35 mouse cellular contexts compared by ENCODE assay signal in the genomic region with DNA sequence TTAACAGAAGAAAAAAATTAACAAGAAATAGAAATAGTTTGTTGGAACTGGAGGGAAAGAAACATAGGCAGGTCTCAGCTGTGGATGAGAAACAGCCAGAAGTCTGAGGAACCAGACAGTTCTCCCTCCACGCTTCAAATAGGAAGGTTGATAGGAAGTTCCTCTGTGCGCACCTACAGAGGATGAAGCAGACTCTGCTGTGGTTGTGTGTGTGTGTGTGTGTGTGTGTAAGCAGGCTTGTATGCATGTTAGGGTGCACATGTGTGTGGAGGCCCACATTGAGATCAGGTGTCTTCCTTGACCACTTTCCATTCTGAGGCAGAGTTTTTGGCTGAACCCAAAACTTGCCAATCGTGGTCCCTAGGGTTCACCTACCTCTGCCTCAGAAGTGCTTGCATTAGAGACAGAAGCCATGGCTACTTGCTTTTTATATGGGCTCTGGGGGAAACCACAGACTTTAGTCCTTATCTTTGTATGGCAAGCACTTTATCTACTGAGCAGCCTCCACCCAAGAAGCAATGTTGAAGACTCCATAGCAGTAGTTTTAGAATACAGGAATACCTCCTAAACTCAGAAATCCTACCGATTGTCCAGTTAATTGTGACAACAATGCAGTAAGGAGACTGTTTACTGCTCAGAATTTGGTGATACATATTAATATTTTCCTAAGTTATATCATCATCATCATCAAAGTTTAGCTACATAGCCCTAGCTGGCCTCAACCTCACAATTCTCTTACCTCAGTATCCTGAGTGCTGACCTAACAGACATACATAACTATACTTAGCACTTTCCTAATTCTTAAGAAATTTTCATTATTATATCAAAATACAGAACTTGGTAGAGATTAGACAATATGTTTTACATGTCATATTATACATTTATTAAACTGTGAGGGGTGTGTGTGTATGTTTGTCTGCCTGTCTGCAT. TPM values are rescaled to one million over a fixed set of nuclear protein-coding genes. Genes with fewer than 3 reads are reported as not detected.
A peak's percentile ranks its signal among the peaks of the same experiment; 100 is the strongest.
DNase-seq lines count a peak whose midpoint lies in the region; ATAC-seq lines count a peak whose summit lies in the region.
"Had no signal": no experiment of that assay in that cellular context is flagged by ENCODE, and none has a peak within 500 bp of the region (broad histone marks: within the 10 kb centered on the region; RNA-seq: fewer than 3 reads in every experiment).

No protein-coding gene starts in this region.

- H3K9me3 ChIP-seq in liver, embryonic 13.5 days (replicated peaks) = no peaks in the 10 kb centered on the region
- no peaks in the 10 kb centered on the region for H3K9me3 ChIP-seq in embryonic facial prominence, embryonic 10.5 days
- H3K9me3 ChIP-seq: forebrain, embryonic 10.5 days; forebrain, embryonic 15.5 days; hindbrain, embryonic 10.5 days; midbrain, embryonic 10.5 days; midbrain, embryonic 15.5 days had no signal

- WGBS in liver, embryonic 13.5 days (ENCODE audit: insufficient replicate concordance) = 26% methylated on average over 4 of the region's 4 CpGs
- 92% methylated on average over 4 of the region's 4 CpGs for WGBS in embryonic facial prominence, embryonic 10.5 days

- ATAC-seq in liver, embryonic 13.5 days (ENCODE audit: low read depth) = peak; percentile 94
- ATAC-seq in megakaryocyte progenitor cell, adult 5-6 weeks (replicated peaks; ENCODE audit: poor library complexity) = peak; percentile 71
- ATAC-seq: forebrain, embryonic 15.5 days; intestine, postnatal 0 days; midbrain, embryonic 15.5 days had no signal

- no peak overlapping the region; the same call in 1 of the 2 replicates for H3K4me3 ChIP-seq in liver, embryonic 13.5 days (replicated peaks)
- H3K4me3 ChIP-seq in embryonic facial prominence, embryonic 10.5 days = no peak overlapping the region
- H3K4me3 ChIP-seq: forebrain, embryonic 10.5 days; forebrain, embryonic 15.5 days; gastrocnemius, adult 2 months; hindbrain, embryonic 10.5 days; midbrain, embryonic 10.5 days; midbrain, embryonic 15.5 days had no signal

- peak overlapping the region; percentile 38 for H3K4me2 ChIP-seq in liver, embryonic 13.5 days
- H3K4me2 ChIP-seq: forebrain, embryonic 15.5 days; midbrain, embryonic 15.5 days had no signal

- peak; percentile 44 for DNase-seq in MEL-GATA-1-ER (ENCODE audit: extremely low read depth, low read depth)
- peak; percentile 53 for DNase-seq in c-Kit-positive CD71-positive TER-119-positive erythroid progenitor cells, embryonic 14.5 days (ENCODE audit: low spot score)
- DNase-seq in liver, embryonic 13.5 days = peak; percentile 31
- DNase-seq in kidney, postnatal 36 days = no peak
- DNase-seq in embryonic facial prominence, embryonic 10.5 days (ENCODE audit: low spot score) = no peak
- DNase-seq in spleen, postnatal 14 days (ENCODE audit: low spot score in 2 of 2) = no peak
- DNase-seq: adrenal gland, postnatal 14 days; B cell, adult 2 months; cerebellum, adult 2 months; cerebellum, postnatal 14 days; gastrocnemius, adult 2 months; heart, postnatal 14 days; kidney, adult 9 months; kidney, postnatal 10 days; layer of hippocampus, adult 9-11 months; lung, postnatal 36 days; spleen, adult 18-20 months; thymus, adult 18-20 months; thymus, postnatal 36 days had no signal

- peaks cover 20% of the 10 kb centered on the region for H3K4me1 ChIP-seq in liver, embryonic 13.5 days (replicated peaks)
- peaks cover 7% of the 10 kb centered on the region for H3K4me1 ChIP-seq in embryonic facial prominence, embryonic 10.5 days
- H3K4me1 ChIP-seq: forebrain, embryonic 15.5 days; hindbrain, embryonic 10.5 days; midbrain, embryonic 15.5 days had no signal

- H3K9ac ChIP-seq in liver, embryonic 13.5 days = no peak overlapping the region; the same call in 1 of the 2 replicates
- H3K9ac ChIP-seq: forebrain, embryonic 15.5 days; midbrain, embryonic 15.5 days had no signal

- peak overlapping the region; percentile 72 for H3K27ac ChIP-seq in liver, embryonic 13.5 days
- no peak overlapping the region for H3K27ac ChIP-seq in embryonic facial prominence, embryonic 10.5 days (replicated peaks)
- H3K27ac ChIP-seq: forebrain, embryonic 10.5 days; forebrain, embryonic 15.5 days; gastrocnemius, adult 2 months; hindbrain, embryonic 10.5 days; midbrain, embryonic 10.5 days; midbrain, embryonic 15.5 days; stomach, postnatal 0 days had no signal

- H3K36me3 ChIP-seq in liver, embryonic 13.5 days = no peaks in the 10 kb centered on the region
- H3K36me3 ChIP-seq in embryonic facial prominence, embryonic 10.5 days (replicated peaks) = no peaks in the 10 kb centered on the region
- H3K36me3 ChIP-seq: forebrain, embryonic 10.5 days; forebrain, embryonic 15.5 days; hindbrain, embryonic 10.5 days; midbrain, embryonic 10.5 days; midbrain, embryonic 15.5 days had no signal

- H3K27me3 ChIP-seq in liver, embryonic 13.5 days = no peaks in the 10 kb centered on the region
- H3K27me3 ChIP-seq in embryonic facial prominence, embryonic 10.5 days (replicated peaks; ENCODE audit: low read depth, poor library complexity, severe bottlenecking) = no peaks in the 10 kb centered on the region
- H3K27me3 ChIP-seq: forebrain, embryonic 15.5 days; midbrain, embryonic 15.5 days had no signal

RNA-seq across cellular contexts. Expression of a gene that starts 24.6 kb away (rescaled TPM):
- polyA plus RNA-seq in liver, embryonic 13.5 days (2015; fragmentation: Nextera tagmentation; extraction: Ambion mirVana) = 1.1 and 1.5 TPM in 2 replicates
- 4.4 and 6.7 TPM in 2 replicates for total RNA-seq in megakaryocyte progenitor cell, adult 5-6 weeks (2015)
- total RNA-seq in megakaryocyte progenitor cell, adult 5-6 weeks (2017) = 5.5 and 6.1 TPM in 2 replicates
- polyA plus RNA-seq in embryonic facial prominence, embryonic 10.5 days (2016; fragmentation: Nextera tagmentation; extraction: Ambion mirVana) = 4.5 and 4.9 TPM in 2 replicates

RNA-seq across cellular contexts. Expression of a gene that starts 31.1 kb away (rescaled TPM):
- not detected in 2 replicates for polyA plus RNA-seq in liver, embryonic 13.5 days (2015; fragmentation: Nextera tagmentation; extraction: Ambion mirVana)
- not detected in 2 replicates for total RNA-seq in megakaryocyte progenitor cell, adult 5-6 weeks (2015)
- total RNA-seq in megakaryocyte progenitor cell, adult 5-6 weeks (2017) = not detected in 2 replicates
- not detected in 2 replicates for polyA plus RNA-seq in embryonic facial prominence, embryonic 10.5 days (2016; fragmentation: Nextera tagmentation; extraction: Ambion mirVana)
- total RNA-seq: adrenal gland, postnatal 14 days; gastrocnemius, adult 2 months; gastrocnemius, postnatal 4 days; heart, postnatal 14 days; liver, adult 2 months; neutrophil, adult 5-6 weeks had no signal
- polyA plus RNA-seq: embryonic facial prominence, embryonic 11.5 days; forebrain, embryonic 10.5 days; forebrain, embryonic 15.5 days; heart, embryonic 14.5 days; hindbrain, embryonic 10.5 days; intestine, postnatal 0 days; limb, embryonic 11.5 days; liver, adult 2 months; lung, embryonic 16.5 days; midbrain, embryonic 10.5 days; midbrain, embryonic 15.5 days; neural tube, embryonic 11.5 days; stomach, postnatal 0 days had no signal

RNA-seq across cellular contexts. Expression of a gene that starts 45.0 kb away (rescaled TPM):
- 0.05 and 0.08 TPM in 2 replicates for polyA plus RNA-seq in liver, embryonic 13.5 days (2015; fragmentation: Nextera tagmentation; extraction: Ambion mirVana)
- 0.15 TPM in 1 of 2 replicates, not detected in the other for total RNA-seq in megakaryocyte progenitor cell, adult 5-6 weeks (2015)
- total RNA-seq in megakaryocyte progenitor cell, adult 5-6 weeks (2017) = 0.07 and 0.62 TPM in 2 replicates
- 0.38 and 0.42 TPM in 2 replicates for polyA plus RNA-seq in embryonic facial prominence, embryonic 10.5 days (2016; fragmentation: Nextera tagmentation; extraction: Ambion mirVana)
- total RNA-seq: adrenal gland, postnatal 14 days had no signal
- polyA plus RNA-seq: liver, adult 2 months had no signal

RNA-seq across cellular contexts. Expression of a gene that starts 59.9 kb away (rescaled TPM):
- 0.17 TPM in 1 of 2 replicates, not detected in the other for polyA plus RNA-seq in liver, embryonic 13.5 days (2015; fragmentation: Nextera tagmentation; extraction: Ambion mirVana)
- not detected in 2 replicates for total RNA-seq in megakaryocyte progenitor cell, adult 5-6 weeks (2015)
- not detected in 2 replicates for total RNA-seq in megakaryocyte progenitor cell, adult 5-6 weeks (2017)
- polyA plus RNA-seq in embryonic facial prominence, embryonic 10.5 days (2016; fragmentation: Nextera tagmentation; extraction: Ambion mirVana) = 0.43 and 0.76 TPM in 2 replicates
- total RNA-seq: neutrophil, adult 5-6 weeks had no signal
- polyA plus RNA-seq: liver, adult 2 months had no signal

Comparison
In these comparisons a context has a peak if more than half of its experiments do, and no peak if none do; other contexts are left out.
1. DNase-seq: peak in MEL-GATA-1-ER (single experiment), c-Kit-positive CD71-positive TER-119-positive erythroid progenitor cells, embryonic 14.5 days (single experiment) and liver, embryonic 13.5 days (single experiment); none in kidney, postnatal 36 days (0 of 2), embryonic facial prominence, embryonic 10.5 days (single experiment) and spleen, postnatal 14 days (0 of 2).